Mouse (Mus musculus): ENCODE measurements around the gene Zdhhc19.

Gene Zdhhc19

GRCm38 (mm10) chr16:32608344-32608711, 112.3 kb downstream of the Zdhhc19 start:
- no peak for TF ChIP-seq NANOG (IDR thresholded peaks at IDR 0.05; ENCODE audit: borderline replicate concordance, low read length)
- peaks cover 54% of the 10 kb centered on the region for H3K4me1 ChIP-seq (replicated peaks; ENCODE audit: low read depth, low read length)

GRCm38 (mm10) chr16:32608712-32609400, 112.8 kb downstream of the Zdhhc19 start, which contains the start of gene Tfrc:
Gene Tfrc (plus strand): TSS chr16:32608920.
- peaks cover 40% of the 10 kb centered on the region for H3K36me3 ChIP-seq (ENCODE audit: insufficient read depth, low read length)
- peaks cover 57% of the 10 kb centered on the region for H3K4me1 ChIP-seq (replicated peaks; ENCODE audit: low read depth, low read length)
- H3K4me3 ChIP-seq (replicated peaks; ENCODE audit: low read length): peak within 1 kb of the TSS; percentile 99
- TF ChIP-seq CTCF (conservative IDR thresholded peaks at IDR 0.05; ENCODE audit: low read length) (no peak), NANOG (IDR thresholded peaks at IDR 0.05; ENCODE audit: borderline replicate concordance, low read length) (no peak), POU5F1 (IDR thresholded peaks at IDR 0.05; ENCODE audit: borderline replicate concordance, low read length) (no peak)
- H3K9me3 ChIP-seq (ENCODE audit: low read length): no peaks in the 10 kb centered on the region
- no peaks in the 10 kb centered on the region for H3K27me3 ChIP-seq (ENCODE audit: insufficient read depth, low read length)

More at GRCm38 (mm10) chr16:32608344-32608711, 112.3 kb downstream of the Zdhhc19 start:
- Histone ChIP-seq H3K27me3 (ENCODE audit: insufficient read depth, low read length) (no peaks in the 10 kb centered on the region), H3K36me3 (ENCODE audit: insufficient read depth, low read length) (peaks cover 34% of the 10 kb centered on the region), H3K9me3 (ENCODE audit: low read length) (no peaks in the 10 kb centered on the region), H3K4me3 (replicated peaks; ENCODE audit: low read length) (peak overlapping the region; percentile 99)

DNA sequence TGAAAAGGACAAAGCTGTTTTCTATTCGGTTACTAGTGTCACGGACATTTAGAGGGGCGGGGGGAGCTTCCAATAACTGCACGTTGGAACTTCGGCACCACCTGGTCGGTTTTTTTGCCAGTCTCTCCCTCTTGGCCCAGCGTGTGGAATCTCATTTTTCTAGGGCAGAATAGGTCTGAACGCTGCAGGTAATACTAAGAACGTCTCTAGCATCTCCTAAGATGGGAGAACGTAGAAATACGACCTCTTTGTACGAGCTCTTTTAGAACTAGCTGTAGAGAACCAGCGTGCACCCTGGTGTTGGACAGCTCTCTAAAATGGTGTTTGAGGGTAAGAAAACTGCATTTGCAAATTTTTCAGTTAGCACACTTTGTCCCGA, 113.3 kb downstream of the Zdhhc19 start:
- no peaks in the 10 kb centered on the region for H3K27me3 ChIP-seq (ENCODE audit: insufficient read depth, low read length)
- H3K36me3 ChIP-seq (ENCODE audit: insufficient read depth, low read length): peaks cover 45% of the 10 kb centered on the region
- peak overlapping the region; percentile 99 for H3K4me3 ChIP-seq (replicated peaks; ENCODE audit: low read length)
- no peak for TF ChIP-seq POU5F1 (IDR thresholded peaks at IDR 0.05; ENCODE audit: borderline replicate concordance, low read length)
- no peak for TF ChIP-seq CTCF (conservative IDR thresholded peaks at IDR 0.05; ENCODE audit: low read length)
- TF ChIP-seq NANOG (IDR thresholded peaks at IDR 0.05; ENCODE audit: borderline replicate concordance, low read length): no peak
- H3K9me3 ChIP-seq (ENCODE audit: low read length): no peaks in the 10 kb centered on the region
- peaks cover 58% of the 10 kb centered on the region for H3K4me1 ChIP-seq (replicated peaks; ENCODE audit: low read depth, low read length)

DNA sequence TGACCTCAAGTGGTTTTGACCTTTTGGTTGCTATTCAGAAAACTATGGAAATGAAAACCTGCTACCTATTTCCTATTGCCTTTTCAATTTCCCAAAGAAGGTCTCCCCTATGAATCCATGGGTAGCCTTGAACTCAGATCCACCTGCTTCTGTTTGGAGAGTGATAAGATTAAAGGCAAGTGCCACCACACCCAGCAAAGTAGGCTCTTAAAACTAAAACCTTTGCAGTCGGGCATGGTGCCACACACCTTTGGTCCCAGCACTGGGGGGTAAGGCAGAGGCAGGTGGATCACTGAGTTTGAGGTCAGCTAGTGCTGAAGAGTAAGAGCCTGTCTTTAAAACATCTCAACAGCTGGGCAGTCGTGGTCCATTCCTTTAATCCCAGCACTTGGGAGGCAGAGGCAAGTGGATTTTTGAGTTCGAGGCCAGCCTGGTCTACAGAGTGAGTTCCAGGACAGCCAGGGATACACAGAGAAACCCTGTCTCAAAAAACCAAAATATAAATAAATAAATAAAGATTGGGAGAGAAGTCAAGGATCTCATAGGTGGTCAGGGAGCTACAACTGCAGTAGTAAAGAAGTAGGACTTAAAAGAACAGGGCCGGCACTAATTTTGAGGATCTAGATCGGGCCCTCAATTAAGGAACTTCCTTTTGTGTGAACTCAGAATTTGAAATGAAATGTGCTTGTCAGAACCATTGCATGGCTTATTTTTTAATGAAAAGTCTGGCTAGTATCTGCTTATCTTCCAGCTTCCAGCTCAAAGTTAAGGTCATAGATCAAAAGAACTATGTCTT, 114.6 kb downstream of the Zdhhc19 start:
- peaks cover 58% of the 10 kb centered on the region for H3K36me3 ChIP-seq (ENCODE audit: insufficient read depth, low read length)
- H3K4me3 ChIP-seq (replicated peaks; ENCODE audit: low read length): peak overlapping the region; percentile 99
- H3K9me3 ChIP-seq (ENCODE audit: low read length): no peaks in the 10 kb centered on the region
- no peaks in the 10 kb centered on the region for H3K27me3 ChIP-seq (ENCODE audit: insufficient read depth, low read length)
- peaks cover 60% of the 10 kb centered on the region for H3K4me1 ChIP-seq (replicated peaks; ENCODE audit: low read depth, low read length)
- TF ChIP-seq POU5F1 (IDR thresholded peaks at IDR 0.05; ENCODE audit: borderline replicate concordance, low read length) (no peak), CTCF (conservative IDR thresholded peaks at IDR 0.05; ENCODE audit: low read length) (no peak), NANOG (IDR thresholded peaks at IDR 0.05; ENCODE audit: borderline replicate concordance, low read length) (no peak)
